Mouse (Mus musculus) kidney, adult 10 weeks (tissue): ENCODE data around the gene Nrip1. TPM values are rescaled to one million over a fixed set of nuclear protein-coding genes. Genes with fewer than 3 reads are reported as not detected.

Experiments
- polyA plus RNA-seq: library from polyadenylated mRNA; stranded (reverse); fragments of 350-450 nt; fragmentation: Illumina TruSeq; extraction: RNeasy Lipid Tissue Mini Kit (QIAGEN cat#74804); gene quantifications from one replicate; pipeline ENCODE4 v1.2.3, GENCODE M21; 2014; ENCODE audit warnings: low read depth, low replicate concordance

The Nrip1 gene
- polyA plus RNA-seq = 36.8 TPM

DNA sequence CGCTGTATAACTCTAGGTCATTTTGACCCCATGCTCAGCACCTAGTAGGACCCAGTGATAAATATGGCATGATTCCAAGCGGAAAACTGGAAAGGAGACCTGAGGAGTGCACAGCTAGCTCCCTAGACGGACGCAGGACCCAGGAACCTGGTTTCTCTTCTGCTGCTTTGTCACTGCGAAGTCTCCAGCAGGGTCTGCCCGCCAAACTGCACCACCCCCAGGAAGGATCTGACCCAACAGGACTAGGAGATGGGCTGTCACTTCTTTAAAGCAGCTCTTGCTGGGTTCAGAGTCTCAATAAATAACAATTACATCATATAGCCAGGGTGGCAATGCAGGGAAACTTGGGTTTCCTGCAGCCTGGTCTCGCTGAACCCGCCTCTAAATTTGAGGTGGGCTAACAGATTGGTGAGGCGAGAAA, at the start of gene Nrip1:
Gene Nrip1 (minus strand): TSS at position 157 of the 421 bp plus-strand sequence.

